Mouse (Mus musculus): ENCODE measurements at regions not wholly inside any gene's neighbourhood (a gene's known extent, or its start where the extent isn't known, plus 50 kb on each side); places are given as distances from the start of the nearest gene placed in this dataset.

DNA sequence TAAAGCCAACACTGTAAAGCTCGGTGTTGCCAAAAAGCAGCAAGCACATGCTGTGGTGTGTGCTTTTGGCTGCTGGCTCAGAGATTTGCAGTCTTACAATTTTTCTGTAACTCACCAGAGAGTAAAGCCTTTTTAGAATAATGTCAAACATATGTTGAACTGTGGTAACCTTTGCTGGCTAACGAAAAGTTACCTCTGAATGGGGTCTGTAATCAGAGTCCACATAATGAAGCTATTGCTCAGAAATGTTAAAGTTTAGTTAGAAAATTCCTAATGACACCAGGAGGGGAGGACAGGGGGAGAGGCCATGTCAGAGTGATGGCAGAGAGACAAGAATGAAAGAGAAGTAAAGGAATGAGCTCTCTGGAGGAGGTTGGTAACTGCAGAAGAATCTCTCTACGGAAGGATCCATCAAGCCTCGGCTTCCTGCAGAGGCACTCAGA lies 103.1 kb upstream of the Marcks start:
- TF ChIP-seq POLR2A (IDR thresholded peaks at IDR 0.05; ENCODE audit: insufficient read length, low read depth): no peak
- no peak for TF ChIP-seq SRF (IDR thresholded peaks at IDR 0.05; ENCODE audit: control insufficient read depth, insufficient read length, low read depth)
- no peak for TF ChIP-seq MYOD1 (IDR thresholded peaks at IDR 0.05; ENCODE audit: control insufficient read depth in 1 of 3, insufficient read length in 2 of 3, low read depth in 2 of 3)
- TF ChIP-seq CEBPB (IDR thresholded peaks at IDR 0.05; ENCODE audit: insufficient read depth, poor library complexity, severe bottlenecking): no peak
- no peak for TF ChIP-seq TCF12 (IDR thresholded peaks at IDR 0.05; ENCODE audit: insufficient read depth, poor library complexity, severe bottlenecking)
- no peak for TF ChIP-seq POLR2AphosphoS2 (IDR thresholded peaks at IDR 0.05; ENCODE audit: insufficient read length, low read depth)
- no peak for TF ChIP-seq TCF3 (IDR thresholded peaks at IDR 0.05; ENCODE audit: insufficient read length, low read depth)
- TF ChIP-seq MAX (IDR thresholded peaks at IDR 0.05; ENCODE audit: low read depth): no peak
- TF ChIP-seq MYOG (IDR thresholded peaks at IDR 0.05; ENCODE audit: control insufficient read depth in 1 of 3, insufficient read depth in 1 of 3, insufficient read length in 2 of 3, low read depth in 2 of 3): no peak
- no peak for TF ChIP-seq E2F4 (IDR thresholded peaks at IDR 0.05; ENCODE audit: insufficient read depth)
- TF ChIP-seq USF1 (IDR thresholded peaks at IDR 0.05; ENCODE audit: low read depth): no peak
- no peak for TF ChIP-seq REST (IDR thresholded peaks at IDR 0.05; ENCODE audit: insufficient read depth, insufficient read length)

All from myocyte (in vitro differentiated cells).